Mouse (Mus musculus) activated CD4-positive, CD25-positive, alpha-beta regulatory T cell, adult 4 months (primary cell): Measurements from ENCODE around the gene Pum2. TPM values are rescaled to one million over a fixed set of nuclear protein-coding genes. Genes with fewer than 3 reads are reported as not detected.
"Not testable (repeated sequence)": the region's sequence is repeated elsewhere in the genome, so short reads cannot be mapped to it uniquely, and the experiment has no call there.

Experiments
- ATAC-seq: one replicate; pipeline ENCODE4 v1.8.0; 2017
- polyA plus RNA-seq, 2 experiments: library from polyadenylated mRNA; unstranded; fragments of 100-300 nt; shearing (Covaris generic); gene quantifications; one replicate each; pipeline ENCODE4 v1.2.1; 2017

The Pum2 gene
- 10 to 100 TPM; 55.7 to 63.1 TPM for polyA plus RNA-seq

DNA sequence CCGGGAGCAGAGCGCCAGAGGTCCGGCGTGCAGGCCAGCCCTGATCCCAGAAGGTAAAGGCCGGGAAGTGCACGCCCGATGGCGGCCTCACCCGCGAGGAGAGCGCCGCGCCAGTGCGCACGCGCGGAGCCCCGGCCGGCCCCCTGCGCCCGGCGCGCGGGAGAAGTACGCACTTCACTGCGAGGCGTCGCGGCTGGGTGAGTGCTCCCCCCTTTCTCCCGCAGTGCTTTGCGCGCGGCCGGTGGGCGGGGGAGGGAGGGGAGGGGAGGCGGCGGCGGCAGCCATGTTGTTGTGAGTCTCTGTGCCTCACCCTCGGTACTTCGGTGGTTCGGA lies at the start of gene Pum2:
Gene Pum2 (plus strand): TSS at position 161 of the 333 bp plus-strand sequence.
- peak; percentile 81 for ATAC-seq

DNA sequence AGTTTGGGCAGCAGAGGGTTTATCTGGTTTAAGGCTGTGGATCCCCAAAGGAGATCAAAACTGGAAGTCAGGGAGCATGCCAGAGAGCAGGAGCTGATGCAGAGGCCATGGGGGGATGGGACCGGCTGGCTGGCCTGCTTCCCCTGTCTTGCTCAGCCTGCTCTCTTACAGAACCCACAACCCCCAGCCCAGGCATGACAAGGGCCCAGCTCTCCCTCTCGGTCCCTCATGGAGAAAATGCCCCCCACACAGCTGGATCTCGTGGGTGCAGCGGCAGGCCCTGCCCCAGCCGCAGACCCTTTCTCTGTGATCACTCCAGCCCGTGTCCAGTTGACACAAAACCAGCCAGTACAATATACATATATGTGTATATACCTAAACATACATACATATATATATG lies 44.4 kb upstream of the Pum2 start:
- ATAC-seq, result no peak

DNA sequence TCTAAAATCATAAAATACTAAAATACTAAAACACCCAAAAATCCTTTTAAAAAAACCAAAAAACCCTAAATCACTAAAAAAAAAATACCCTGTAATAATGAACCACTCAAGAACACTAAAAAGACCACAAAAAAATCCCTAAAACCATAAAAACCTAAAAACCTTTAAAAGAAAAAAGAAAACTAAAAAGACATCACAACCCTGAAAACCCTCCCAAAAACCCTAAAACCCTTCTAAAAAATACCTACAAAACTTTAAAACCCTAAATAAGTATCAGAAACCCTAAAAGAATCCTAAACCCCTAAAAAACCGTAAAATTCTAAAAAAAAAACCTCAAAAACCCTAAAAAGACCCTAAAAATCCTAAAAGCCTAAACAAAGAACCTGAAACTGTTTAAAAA lies 42.2 kb upstream of the Pum2 start:
- ATAC-seq, result no peak

DNA sequence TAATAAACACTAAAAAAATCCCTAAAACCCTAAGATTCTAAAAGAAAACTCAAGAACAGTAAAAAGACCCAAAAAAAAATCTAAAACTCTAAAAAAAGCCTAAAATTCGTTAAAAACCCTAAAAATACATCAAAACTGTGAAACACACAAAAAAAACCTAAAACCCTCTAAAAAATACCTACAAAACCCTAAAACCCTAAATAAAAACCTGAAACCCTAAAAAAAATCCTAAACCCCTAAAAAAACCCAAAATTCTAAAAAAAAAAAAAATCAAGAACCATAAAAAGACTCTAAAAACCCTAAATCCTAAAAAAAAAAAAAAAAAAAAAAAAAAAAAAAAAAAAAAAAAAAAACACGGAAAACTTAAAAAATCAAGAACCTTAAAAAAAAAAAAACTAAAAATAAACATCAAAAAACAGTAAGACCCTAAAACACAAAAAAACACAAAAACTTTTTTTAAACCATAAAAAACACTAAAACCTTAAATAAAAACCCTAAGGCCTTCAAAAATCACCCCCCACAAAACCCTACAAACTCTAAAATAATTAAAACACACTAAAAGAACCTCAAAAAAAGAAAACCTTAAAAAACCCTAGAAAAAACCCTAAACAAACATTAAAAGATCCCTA lies 41.1 kb upstream of the Pum2 start:
- ATAC-seq, result no peak

DNA sequence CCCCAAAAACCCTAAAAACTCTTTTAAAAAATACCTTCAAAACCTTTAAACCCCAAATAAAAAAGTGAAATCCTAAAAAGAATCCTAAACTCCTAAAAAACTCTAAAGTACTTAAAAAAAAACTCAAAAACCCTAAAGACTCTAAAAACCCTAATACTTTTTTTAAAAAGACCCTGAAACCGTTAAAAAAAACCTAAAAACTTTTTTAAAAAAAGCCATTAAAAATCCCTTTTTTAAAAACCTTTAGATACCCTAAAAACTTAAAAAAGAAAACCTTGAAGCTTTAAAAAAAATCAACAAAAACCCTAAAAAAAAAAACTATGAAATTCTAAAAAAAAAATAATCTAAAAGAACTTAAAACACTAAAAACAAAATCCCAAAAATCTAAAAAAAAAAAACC lies 39.6 kb upstream of the Pum2 start:
- no peak for ATAC-seq

- peak; percentile 3 for ATAC-seq
Observed at GRCm38 (mm10) chr12:8635546-8635945, 38.4 kb upstream of the Pum2 start.

DNA sequence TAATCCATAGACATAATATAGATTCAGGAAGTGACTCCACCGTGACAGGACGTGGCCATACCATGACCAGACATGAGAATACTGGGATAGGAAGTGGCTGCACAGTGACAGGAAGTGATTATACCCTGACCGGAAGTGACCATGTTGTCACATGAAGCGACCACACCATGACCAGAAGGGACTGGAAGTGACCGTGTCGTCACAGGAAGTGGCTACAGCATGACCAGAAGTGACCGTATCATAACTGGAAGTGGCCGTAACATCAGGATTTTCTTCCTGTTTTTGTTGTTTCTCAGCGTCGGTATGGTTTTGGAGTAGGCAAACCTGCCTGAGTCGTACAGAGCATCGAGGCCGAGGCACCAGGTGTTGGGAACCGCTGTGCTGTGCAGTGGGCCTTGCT lies 37.0 kb upstream of the Pum2 start:
- no peak for ATAC-seq

GRCm38 (mm10) chr12:8638411-8639087 lies 35.4 kb upstream of the Pum2 start:
- peak; percentile 20 for ATAC-seq

GRCm38 (mm10) chr12:8640186-8640585 lies 33.7 kb upstream of the Pum2 start:
- not testable (repeated sequence) for ATAC-seq

GRCm38 (mm10) chr12:8640711-8641424 lies 33.1 kb upstream of the Pum2 start:
- peak; percentile 90 for ATAC-seq

GRCm38 (mm10) chr12:8641425-8641735 lies 32.6 kb upstream of the Pum2 start:
- ATAC-seq, result no peak

- ATAC-seq, result not testable (repeated sequence)
Observed at GRCm38 (mm10) chr12:8648211-8648610, 25.7 kb upstream of the Pum2 start.

GRCm38 (mm10) chr12:8650027-8650426 lies 23.9 kb upstream of the Pum2 start:
- ATAC-seq, result not testable (repeated sequence)

DNA sequence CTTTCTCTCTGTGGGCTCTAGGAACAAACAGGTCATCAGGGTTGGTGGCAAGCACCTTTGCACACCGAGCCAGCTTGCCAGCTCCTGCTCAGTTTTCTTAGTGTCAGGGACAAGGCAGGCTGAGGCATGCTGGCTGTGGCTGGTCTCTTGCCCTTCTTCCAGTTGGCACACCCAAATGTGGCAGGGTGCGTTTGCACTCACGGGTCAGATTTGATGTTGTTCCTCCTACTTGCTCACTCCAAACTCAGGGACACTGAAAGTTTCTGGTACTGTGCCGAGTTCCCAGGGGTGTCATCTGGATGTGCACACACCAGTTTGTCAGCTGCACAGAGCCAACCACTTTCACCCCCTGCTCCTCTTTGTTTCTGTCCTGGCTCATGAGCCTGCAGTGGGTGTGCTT lies 17.3 kb upstream of the Pum2 start:
- no peak for ATAC-seq

DNA sequence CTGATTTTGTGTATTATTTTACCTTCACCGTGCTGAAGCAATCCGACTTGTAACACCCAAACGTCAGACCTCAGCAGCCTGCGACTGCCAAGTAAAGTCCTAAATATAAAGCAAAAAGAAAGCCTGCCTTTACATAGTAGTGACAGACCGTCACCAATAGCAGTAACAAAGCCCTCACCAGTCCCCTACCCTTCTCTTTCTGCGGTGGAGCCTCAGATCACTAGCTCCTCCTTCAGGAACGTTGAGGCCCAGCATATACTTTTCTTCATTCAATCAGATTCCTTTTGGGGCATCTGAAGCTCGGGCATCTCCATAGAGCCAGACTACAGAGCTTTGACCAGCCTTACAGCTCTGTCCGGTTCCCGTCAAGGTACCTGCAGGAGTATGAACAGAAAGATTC lies 16.8 kb upstream of the Pum2 start:
- no peak for ATAC-seq

DNA sequence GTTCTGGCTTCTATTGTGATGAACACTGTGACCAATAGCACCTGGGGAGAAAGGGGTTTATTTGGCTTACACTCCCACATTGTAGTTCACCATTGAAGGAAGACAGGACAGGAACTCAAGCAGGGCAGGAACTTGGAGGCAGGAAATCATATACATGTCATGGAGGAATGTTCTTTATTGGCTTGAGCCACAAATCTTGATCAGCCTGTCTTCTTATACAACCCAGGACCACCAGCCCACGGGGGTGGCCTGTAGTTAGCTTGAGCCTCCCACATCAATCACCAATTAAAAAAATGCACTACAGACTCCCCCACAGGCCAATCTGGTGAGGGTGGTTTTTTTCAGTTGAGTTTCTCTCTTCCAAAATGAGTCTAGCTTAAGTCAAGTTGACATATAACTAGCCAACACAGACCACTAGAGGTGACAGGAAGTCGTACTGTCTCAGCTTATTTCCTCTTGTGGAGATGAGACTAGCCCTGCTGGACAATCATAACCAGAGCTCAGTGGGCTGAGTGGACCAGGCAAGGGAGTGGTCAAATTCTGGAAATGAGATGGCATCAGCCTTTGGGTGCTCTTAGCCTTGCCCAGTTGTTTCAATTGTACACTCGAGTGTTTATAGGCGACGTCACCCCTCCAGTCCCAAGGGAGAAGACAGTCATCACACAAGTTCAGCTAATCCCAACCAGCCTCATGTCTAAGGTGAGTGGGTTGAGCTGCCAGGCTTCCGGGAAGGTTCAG lies 16.1 kb upstream of the Pum2 start:
- no peak for ATAC-seq

GRCm38 (mm10) chr12:8659406-8660279 lies 14.3 kb upstream of the Pum2 start:
- peak; percentile 29 for ATAC-seq

DNA sequence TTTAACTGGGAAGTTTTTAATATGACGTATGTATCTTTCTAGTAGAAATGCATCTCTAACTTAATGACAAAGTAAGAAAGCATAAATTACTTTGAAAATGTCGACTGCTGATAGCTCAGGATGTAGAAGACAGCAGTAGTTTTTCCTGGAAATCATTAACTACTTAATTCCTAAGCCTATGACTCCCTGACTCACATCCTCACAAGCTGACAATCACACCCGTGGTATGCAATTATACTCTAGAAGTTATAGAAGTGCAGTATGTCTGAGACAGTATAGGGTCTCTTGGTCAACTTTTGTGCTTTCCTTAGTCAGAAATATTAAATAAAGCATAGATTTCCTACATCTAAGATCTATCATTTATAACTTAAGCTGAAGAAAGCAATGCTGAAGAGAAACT lies 12.2 kb upstream of the Pum2 start:
- ATAC-seq, result peak; percentile 4

GRCm38 (mm10) chr12:8662175-8662574 lies 11.8 kb upstream of the Pum2 start:
- peak; percentile 93 for ATAC-seq

DNA sequence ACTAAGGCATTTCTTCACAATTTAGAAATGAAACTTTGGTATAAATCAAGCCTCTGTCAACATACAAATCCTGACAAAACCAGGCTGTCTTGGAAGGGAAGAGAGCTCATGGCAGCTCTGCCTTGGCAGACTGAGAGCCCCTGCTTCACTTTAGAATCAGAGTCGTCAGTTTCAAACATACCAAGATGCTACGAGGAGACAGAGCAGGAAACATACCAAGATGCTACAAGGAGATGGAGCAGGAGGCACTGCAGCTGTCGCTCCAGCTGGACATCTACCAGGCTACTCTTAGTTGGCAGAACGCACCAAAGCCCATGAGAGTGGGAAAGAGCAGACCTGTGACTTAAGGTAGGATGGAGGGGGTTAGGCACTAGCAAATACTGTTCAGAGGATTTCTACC lies 11.2 kb upstream of the Pum2 start:
- no peak for ATAC-seq

- peak; percentile 30 for ATAC-seq
Observed at GRCm38 (mm10) chr12:8667473-8668255, 6.3 kb upstream of the Pum2 start.

- ATAC-seq, result no peak
Observed at GRCm38 (mm10) chr12:8669421-8669820, 4.5 kb upstream of the Pum2 start.
